Mouse (Mus musculus) midbrain, embryonic 14.5 days (tissue): ENCODE results near the gene Mxd1. TPM values are rescaled to one million over a fixed set of nuclear protein-coding genes. Genes with fewer than 3 reads are reported as not detected.

Experiments
- ATAC-seq: fragments of 200-750 bp; cut with Nextera tagmentation; 2 replicates; pipeline ENCODE4 v1.8.0; 2017; ENCODE audit warnings: moderate number of reproducible peaks, moderate library complexity; ENCODE audit not compliant: low FRiP score, low TSS enrichment
- DNase-seq: peaks from one replicate; pipeline ENCODE4 v3.0.0-alpha.2; 2015
- H3K27ac ChIP-seq: fragments of 300-500 bp; sonication (generic); replicated peaks from 2 replicates; pipeline ENCODE4 v1.5.1; 2014; ENCODE audit warnings: mild to moderate bottlenecking, low read depth, low read length, moderate library complexity
- H3K27me3 ChIP-seq: fragments of 300-500 bp; sonication (generic); 2 replicates; pipeline ENCODE4 v1.6.1; 2014; ENCODE audit warnings: low read length, control low read depth, mixed read lengths; ENCODE audit not compliant: control insufficient read depth, insufficient read depth
- H3K36me3 ChIP-seq: fragments of 300-500 bp; sonication (generic); 2 replicates; pipeline ENCODE4 v1.6.1; 2014; ENCODE audit warnings: low read length, control low read depth; ENCODE audit not compliant: control insufficient read depth, insufficient read depth
- H3K4me1 ChIP-seq: fragments of 300-500 bp; sonication (generic); 2 replicates; pipeline ENCODE4 v1.6.1; 2014; ENCODE audit warnings: mild to moderate bottlenecking, antibody characterized with exemption, low read length, control low read depth; ENCODE audit not compliant: control insufficient read depth, insufficient read depth
- H3K4me2 ChIP-seq: fragments of 300-500 bp; sonication (generic); 2 replicates; pipeline ENCODE4 v1.6.1; 2014; ENCODE audit warnings: mild to moderate bottlenecking, low read length, moderate library complexity
- H3K4me3 ChIP-seq: fragments of 300-500 bp; sonication (generic); replicated peaks from 2 replicates; pipeline ENCODE4 v1.5.1; 2014; ENCODE audit warnings: low read depth, low read length
- H3K9ac ChIP-seq: fragments of 300-500 bp; sonication (generic); replicated peaks from 2 replicates; pipeline ENCODE4 v1.6.1; 2014; ENCODE audit warnings: mild to moderate bottlenecking, low read length, moderate library complexity
- H3K9me3 ChIP-seq: fragments of 300-500 bp; sonication (generic); 2 replicates; pipeline ENCODE4 v1.6.1; 2016; ENCODE audit warnings: low read length, control low read depth, mixed read lengths; ENCODE audit not compliant: control insufficient read depth
- WGBS: fragments of 180-500 bp; shearing (Covaris S2); extraction: QIAGEN DNeasy Blood & Tissue Kit; methylation state at CpG from one replicate; pipeline ENCODE4 v1.1.7; 2014; 5-methylcytosine and 5-hydroxymethylcytosine counted together
- polyA plus RNA-seq: library from polyadenylated mRNA; unstranded; fragments of >200 nt; fragmentation: Nextera tagmentation; extraction: Ambion mirVana; gene quantifications from 2 replicates; pipeline ENCODE4 v1.2.1, GENCODE M21; 2014

Gene Mxd1
- polyA plus RNA-seq, 1 experiment from 2014 or later, result 24.2 TPM

- 25% methylated on average over 4 of the region's 4 CpGs for WGBS
- H3K4me2 ChIP-seq, result no peak overlapping the region
- no peaks in the 10 kb centered on the region for H3K9me3 ChIP-seq
- no peaks in the 10 kb centered on the region for H3K27me3 ChIP-seq
- ATAC-seq, result peak; percentile 43
- DNase-seq, result peak; percentile 88
- H3K36me3 ChIP-seq, result no peaks in the 10 kb centered on the region
- H3K27ac ChIP-seq, result no peak overlapping the region
- no peaks in the 10 kb centered on the region for H3K4me1 ChIP-seq
- H3K4me3 ChIP-seq, result no peak overlapping the region
- no peak overlapping the region for H3K9ac ChIP-seq
These were observed 69.8 kb downstream of the Mxd1 start for GRCm38 (mm10) chr6:86599197-86599596.

GRCm38 (mm10) chr6:86598742-86599193 is 70.2 kb downstream of the Mxd1 start:
- no peak overlapping the region for H3K9ac ChIP-seq
- H3K4me1 ChIP-seq, result no peaks in the 10 kb centered on the region
- no peaks in the 10 kb centered on the region for H3K27me3 ChIP-seq
- no peak overlapping the region for H3K27ac ChIP-seq
- ATAC-seq (no peak), DNase-seq (no peak)
- H3K4me2 ChIP-seq, result no peak overlapping the region
- H3K4me3 ChIP-seq, result no peak overlapping the region
- H3K9me3 ChIP-seq, result no peaks in the 10 kb centered on the region
- WGBS, result 74% methylated on average over 5 of the region's 5 CpGs
- no peaks in the 10 kb centered on the region for H3K36me3 ChIP-seq

Other genes with a start within 250 kb of the Mxd1 start
- not detected in 2 replicates for gene Gm44790, start 242.5 kb downstream of the Mxd1 start, polyA plus RNA-seq
- gene C87436, start 230.8 kb downstream of the Mxd1 start, polyA plus RNA-seq, result 22.8 and 25.5 TPM in 2 replicates
- gene Pcbp1, start 142.8 kb downstream of the Mxd1 start, polyA plus RNA-seq, result 289 and 325 TPM in 2 replicates
- 0.76 and 0.92 TPM in 2 replicates for gene Asprv1, start 41.0 kb downstream of the Mxd1 start, polyA plus RNA-seq
- gene Snrnp27, start 15.4 kb upstream of the Mxd1 start, polyA plus RNA-seq, result 101 and 105 TPM in 2 replicates
- gene Gmcl1, start 64.2 kb upstream of the Mxd1 start, polyA plus RNA-seq, result 32.7 and 38.0 TPM in 2 replicates
- gene Anxa4, start 124.4 kb upstream of the Mxd1 start, polyA plus RNA-seq, result 2.8 and 5.6 TPM in 2 replicates
- 41.9 and 43.9 TPM in 2 replicates for gene Aak1, start 180.4 kb upstream of the Mxd1 start, polyA plus RNA-seq